Mouse (Mus musculus) yolk sac, embryonic 10.5 days (tissue): ENCODE data around the gene Ociad1.

Source experiments
- DNase-seq: peaks from one replicate; pipeline ENCODE4 v3.0.0-alpha.2; 2017; ENCODE audit warnings: low spot score

Gene Ociad1

DNA sequence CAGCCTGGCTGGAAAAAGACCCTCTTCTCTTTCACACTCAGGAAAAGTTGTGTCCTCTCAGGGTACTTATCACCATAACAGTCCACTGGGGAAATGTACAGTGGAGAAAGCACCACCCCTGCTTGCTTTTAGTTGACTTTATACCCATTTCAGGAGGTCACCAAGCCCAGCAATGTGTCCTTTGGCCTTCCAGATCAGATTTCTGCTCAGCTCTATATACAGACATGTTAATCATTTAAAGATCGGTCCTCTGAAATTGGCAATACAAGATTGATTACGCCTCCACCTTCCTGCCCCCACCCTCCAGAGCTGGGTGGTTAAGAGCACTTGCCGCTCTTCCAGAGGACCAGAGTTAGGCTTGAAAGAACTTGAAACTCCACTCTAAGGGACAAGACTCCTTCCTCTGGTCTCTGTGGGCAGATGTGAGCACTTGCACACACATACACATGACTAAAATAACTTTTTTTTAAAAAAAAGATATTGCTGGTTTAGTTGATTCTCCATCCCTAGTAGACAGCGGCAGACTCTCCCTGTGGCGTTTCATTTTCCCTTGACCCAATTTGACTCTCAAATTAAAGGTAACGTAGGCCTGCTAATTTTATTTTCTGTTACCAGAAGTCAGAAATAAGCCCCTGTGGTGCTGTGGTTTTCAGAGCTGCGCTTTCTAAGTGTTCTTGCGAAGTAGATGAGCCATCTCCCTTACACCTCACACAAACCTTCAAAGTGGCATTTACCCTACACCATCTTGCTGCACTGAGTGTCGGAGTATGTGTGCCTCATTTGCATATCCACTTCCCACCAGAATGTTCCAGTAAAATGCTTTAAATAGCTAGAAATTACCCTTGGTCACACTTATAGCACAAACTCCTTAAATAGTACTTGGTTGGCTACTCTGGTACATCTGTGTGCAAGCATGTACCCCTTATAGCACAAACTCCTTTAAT is 47.5 kb downstream of the Ociad1 start:
- no peak for DNase-seq

DNA sequence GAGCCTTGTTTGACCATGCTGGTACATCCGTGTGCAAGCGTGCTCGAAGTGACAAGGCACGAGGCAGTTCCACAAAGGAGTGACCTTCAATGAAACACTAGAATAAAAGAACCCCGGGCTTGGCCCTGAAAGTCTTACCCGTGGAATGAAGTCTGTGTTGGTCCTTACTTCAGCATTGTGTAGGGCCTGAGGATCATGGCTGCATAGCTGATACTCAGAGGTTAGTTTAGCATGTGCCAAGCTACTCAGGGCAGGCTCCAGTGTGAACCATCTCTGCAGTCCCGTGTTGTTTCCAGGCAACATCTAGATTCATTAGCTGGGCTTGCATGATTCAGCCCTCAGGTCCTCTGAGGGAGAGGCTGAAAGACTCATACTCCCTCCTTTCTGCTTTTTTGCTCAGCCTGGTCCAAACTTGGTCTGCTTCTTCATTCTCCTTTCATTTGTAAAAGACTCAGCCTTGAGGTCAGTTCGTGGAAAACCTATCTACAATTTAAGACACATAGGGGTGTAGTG is 48.2 kb downstream of the Ociad1 start, which contains the start of gene Ociad2:
TSS of gene Ociad2 (minus strand) at position 306 of the 513 bp plus-strand sequence.
- no peak for DNase-seq

DNA sequence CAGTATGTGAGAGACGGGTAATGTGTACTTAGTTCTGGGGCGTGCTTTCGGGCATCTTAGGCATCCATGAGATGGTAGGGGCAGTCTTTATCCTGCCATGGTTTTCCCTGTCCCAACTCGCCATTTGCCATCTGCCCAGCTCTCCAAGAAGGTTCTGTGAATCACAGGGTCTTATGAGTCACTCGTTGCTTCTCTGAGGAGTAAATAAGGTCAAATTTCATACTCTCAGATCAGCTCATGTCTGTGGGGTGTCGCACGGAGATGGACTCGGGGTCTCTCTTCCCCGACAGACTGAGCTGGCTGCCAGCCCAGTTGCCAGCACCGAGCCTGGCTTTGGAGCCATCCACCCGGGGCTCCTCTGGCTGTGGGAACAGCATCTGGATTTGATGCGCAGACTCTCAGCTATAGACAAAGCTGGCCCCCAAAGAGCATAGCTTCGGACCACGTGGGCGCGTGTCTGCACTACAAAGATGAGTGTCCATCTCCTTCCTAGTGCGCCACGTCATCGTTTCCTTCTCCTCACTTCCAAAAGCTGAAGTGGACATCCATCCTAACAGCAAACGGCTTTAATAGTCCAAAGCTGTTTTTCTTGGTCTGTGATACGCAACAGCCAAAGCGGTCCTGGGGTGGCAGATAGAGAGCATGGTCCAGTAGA is 50.2 kb downstream of the Ociad1 start:
- no peak for DNase-seq

DNA sequence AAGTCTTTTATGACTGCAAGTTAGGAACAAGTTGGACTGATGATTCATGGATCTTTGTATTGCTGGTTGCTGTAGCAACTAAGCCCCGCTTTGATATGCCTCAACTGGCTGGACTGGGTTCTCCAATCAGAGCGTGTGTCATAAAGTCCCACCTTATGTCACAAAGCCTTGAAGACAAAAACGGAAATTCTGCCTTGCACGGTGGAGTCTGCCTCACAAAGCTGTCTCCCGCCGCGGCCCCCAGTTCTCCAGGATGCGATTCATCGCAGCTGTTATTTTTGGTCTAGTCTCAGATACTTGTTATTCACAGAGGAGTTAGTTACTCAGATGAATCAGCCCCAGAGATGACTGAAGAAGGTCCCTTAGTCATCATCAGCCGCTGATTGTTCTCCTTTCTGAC is 51.7 kb downstream of the Ociad1 start:
- DNase-seq, result no peak

DNA sequence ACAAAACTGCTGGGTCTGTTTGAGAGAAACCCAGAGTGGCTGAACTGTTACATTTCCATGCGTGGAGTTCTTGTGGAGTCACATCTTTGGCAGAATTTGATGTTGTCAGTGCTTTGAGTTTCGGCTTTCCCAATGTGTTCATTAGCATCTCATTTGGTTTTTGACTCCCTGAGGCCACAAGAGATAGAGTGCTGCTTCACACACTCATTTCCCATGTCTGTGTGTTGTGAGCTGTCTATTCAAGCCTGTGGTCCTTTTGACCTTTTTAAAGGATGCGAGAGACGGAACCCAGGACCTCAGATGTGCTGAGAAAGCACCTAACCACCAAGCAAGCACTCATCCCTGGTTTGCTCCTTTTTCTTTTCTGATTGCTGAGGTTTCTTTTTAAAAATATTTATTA is 52.7 kb downstream of the Ociad1 start:
- no peak for DNase-seq

DNA sequence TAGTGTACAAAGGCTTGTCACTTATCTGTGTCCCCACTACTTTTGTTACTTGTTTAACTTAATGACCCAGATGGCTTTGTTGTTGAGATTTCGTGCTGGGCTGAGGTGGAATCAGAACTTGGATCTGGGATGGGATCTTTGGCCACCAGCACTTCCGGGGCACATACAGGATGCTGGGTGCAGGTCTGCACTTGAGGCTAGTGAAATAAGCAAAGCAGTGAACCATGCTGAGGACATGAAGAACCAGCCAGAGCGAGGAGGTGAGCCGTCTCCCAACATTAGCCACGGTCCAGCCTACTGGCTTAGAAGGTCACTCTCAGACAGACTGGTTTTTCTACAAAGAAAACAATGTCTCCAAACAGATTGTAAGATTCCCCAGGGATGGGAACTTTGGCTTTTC is 56.9 kb downstream of the Ociad1 start:
- DNase-seq, result no peak

DNA sequence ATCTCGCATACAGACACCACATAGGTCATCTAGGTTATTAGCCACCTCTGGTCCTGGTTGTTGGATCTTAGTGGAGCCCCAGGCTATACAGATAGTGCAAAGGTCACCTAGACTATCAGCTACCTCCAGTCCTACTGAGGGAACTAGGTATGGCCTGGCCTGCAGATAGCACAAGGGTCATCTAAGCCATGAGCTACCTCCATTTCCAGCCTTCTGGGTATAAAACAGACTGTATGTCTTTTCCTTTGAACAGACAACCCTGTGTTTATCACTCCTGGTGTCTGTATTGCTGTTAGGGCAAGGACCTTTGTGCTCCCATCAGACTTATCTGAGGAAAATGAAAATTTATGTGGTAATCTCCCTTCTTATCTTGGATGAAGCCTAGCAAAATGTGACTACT is 59.2 kb downstream of the Ociad1 start:
- no peak for DNase-seq

DNA sequence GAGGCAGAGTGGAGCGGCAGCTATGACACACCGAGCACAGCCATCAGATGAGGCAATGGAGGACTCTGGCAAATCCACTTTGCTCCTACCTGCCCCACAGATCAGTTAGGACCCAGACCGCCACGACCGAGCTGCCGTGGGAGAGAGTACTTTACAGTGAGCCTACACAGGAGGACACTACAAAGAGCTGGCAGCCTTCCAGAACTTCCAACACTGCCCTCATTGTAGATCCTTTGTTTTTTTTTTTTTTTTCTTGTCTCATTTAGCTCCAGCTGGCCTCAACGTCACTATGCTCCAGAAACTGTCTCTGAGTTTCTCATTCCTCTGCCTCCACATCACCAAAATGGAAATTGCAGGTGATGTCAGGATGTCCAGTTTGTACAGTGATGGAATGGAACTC is 60.9 kb downstream of the Ociad1 start:
- DNase-seq, result no peak

DNA sequence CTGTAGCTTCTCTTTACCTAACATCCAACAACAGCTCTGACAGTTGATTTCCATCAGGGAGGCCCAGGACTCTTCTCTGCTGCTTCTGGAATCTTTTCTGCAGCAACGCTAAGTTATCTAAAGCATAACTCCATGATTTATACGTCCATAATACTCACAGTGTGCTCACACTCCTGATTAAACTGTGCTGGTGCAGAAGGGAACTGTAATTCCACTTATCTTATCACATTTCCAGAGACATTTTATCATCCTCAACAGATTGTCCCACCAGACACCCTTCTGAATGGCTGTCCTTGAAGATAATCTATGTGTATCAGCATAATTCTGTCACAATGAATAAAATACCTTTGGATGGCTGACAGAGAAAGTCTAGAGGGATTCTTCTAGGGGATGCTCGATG is 61.4 kb downstream of the Ociad1 start:
- DNase-seq, result no peak

DNA sequence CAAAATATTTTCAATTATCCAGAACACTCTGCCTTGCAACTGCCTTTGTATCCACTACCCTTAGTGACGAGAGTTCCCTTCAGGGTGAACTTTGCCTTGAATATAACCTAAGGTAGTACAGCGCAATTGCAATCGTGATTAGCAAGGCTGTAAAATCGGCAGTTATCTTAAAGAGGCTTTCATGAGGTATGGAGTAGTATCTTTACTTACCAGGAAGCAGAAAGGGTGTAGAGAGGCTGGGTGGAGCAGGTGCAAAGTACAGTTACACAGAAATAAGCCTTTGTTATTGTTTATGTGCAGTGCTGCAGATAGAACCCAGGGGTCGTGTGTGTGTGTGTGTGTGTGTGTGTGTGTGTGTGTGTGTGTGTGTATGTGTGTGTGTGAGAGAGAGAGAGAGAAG is 62.8 kb downstream of the Ociad1 start:
- DNase-seq, result no peak

DNA sequence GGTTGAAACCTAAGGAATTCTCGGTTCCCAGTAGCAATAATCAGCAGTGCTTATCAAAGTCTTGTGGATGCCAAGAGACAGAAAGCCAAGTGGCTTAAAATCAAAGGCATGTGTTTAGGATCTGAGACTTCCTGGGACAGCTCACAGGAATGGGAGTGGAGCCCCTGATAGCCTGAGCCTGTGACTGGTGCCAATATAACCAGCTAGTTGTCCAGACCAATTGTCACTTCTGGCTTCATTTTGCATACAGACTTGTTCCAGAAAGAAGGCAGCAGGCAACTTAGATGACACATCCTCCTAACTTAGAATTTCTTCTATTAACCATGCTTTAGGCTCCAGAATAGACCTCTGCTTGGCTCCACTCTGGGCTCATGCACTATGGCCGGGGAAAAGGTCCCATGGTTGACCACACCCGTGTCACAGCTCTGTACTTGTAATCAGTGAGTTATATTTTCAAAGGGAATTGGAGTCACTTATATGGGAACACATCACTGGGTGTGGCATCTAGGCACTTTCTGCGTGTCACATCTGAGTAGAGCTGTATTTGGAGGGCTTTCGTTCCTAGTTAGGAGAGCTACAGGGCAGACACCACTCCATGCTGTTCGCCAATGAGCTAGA is 66.7 kb downstream of the Ociad1 start:
- no peak for DNase-seq

DNA sequence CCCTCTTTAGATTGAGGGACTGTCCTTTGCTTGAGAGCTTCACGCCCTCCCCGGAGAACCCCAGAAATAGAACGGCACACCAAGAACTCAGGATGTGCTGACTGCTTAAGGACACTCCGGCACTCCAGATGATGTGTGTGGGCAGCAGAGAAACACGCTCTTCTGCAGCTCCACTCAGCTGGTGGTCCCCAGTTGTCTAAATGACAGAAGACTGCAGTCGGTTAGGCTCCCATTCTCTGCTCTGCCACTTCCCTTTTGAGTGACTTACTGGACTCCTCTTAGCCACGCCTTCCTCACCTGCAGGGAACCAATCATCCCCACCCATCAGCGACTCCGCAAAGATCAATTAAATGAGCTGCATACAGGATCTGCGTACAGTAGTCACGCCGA is 67.2 kb downstream of the Ociad1 start:
- DNase-seq, result no peak

DNA sequence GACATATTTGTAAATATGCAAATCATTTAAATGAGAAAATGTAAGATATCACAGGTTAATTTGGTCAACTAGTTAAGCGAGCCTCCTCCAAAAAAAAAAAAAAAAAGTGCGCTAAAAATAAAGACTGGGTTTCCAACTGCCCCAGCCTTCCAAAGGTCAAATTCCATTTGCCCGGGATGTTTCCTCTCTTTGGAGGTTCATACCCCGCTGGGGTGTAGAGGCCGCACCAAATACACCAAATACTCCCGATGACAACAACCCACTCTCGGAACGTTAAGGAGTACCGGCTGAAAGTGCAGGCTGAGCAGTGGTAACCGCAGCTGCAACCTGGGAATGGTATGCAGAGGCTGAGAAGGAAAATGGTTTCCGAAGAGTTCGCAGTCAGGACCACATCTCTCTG is 67.7 kb downstream of the Ociad1 start:
- DNase-seq, result no peak

DNA sequence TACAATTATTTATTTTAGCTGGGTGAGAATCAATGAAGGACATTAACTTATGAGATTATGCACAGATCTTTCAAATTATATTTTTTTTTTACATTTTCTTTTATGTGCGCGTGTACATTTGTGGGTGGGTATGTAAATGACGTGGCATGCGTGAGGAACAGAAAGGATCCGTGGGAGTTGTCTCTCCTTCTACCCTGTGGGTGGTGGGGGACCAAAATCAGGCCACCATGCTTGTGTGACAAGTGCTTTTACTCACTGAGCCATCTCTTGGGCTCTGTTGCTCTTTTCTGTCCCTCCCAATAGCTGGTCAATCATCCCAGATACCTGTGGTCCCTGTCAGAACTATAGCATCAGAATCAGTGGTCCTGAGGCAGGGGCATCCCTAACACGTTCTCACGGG is 69.8 kb downstream of the Ociad1 start:
- DNase-seq, result no peak

DNA sequence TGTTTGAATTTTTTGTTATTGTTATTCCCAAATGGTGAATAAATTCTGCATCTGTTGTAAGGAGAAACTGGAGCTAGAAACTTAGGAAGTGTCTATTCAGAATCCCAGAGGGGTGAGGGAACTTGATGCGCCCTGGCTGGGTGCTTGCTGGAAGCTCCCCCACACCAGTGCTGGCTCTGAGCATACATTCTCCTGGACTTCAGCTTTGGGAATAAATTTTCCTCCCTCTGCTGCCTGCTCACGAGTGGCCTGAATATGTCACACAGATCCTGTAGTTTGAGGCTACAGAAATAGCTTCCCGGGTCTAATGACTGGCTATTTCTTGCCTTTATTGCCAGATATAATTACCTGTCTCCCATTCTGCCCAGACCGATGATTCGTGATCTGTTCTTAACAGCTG is 70.2 kb downstream of the Ociad1 start:
- no peak for DNase-seq
